Mouse (Mus musculus) forebrain, postnatal 0 days (tissue): ENCODE results near the gene Gm9821. TPM values are rescaled to one million over a fixed set of nuclear protein-coding genes. Genes with fewer than 3 reads are reported as not detected.

Experiments
- ATAC-seq: fragments of 200-750 bp; cut with Nextera tagmentation; 2 replicates; pipeline ENCODE4 v1.8.0; 2017; ENCODE audit warnings: mild to moderate bottlenecking, moderate library complexity
- DNase-seq: peaks from one replicate; pipeline ENCODE4 v3.0.0-alpha.2; 2015
- H3K27ac ChIP-seq: fragments of 300-500 bp; sonication (generic); 2 replicates; pipeline ENCODE4 v1.5.1; 2014; ENCODE audit warnings: low read depth, mild to moderate bottlenecking, antibody characterized with exemption, low read length, moderate library complexity, mixed read lengths
- H3K27me3 ChIP-seq: fragments of 300-500 bp; sonication (generic); 2 replicates; pipeline ENCODE4 v1.6.1; 2014; ENCODE audit warnings: mild to moderate bottlenecking, low read length, mixed read lengths; ENCODE audit not compliant: insufficient read depth
- H3K36me3 ChIP-seq: fragments of 300-500 bp; sonication (generic); 2 replicates; pipeline ENCODE4 v1.6.1; 2014; ENCODE audit warnings: mild to moderate bottlenecking, moderate library complexity; ENCODE audit not compliant: insufficient read depth
- H3K4me1 ChIP-seq: fragments of 300-500 bp; sonication (generic); 2 replicates; pipeline ENCODE4 v1.6.1; 2014; ENCODE audit warnings: antibody characterized with exemption; ENCODE audit not compliant: insufficient read depth
- H3K4me2 ChIP-seq: fragments of 300-500 bp; sonication (generic); 2 replicates; pipeline ENCODE4 v1.6.1; 2014; ENCODE audit warnings: low read depth, mild to moderate bottlenecking, moderate library complexity
- H3K4me3 ChIP-seq: fragments of 300-500 bp; sonication (generic); 2 replicates; pipeline ENCODE4 v1.5.1; 2014; ENCODE audit warnings: low read depth, low read length, mixed read lengths
- H3K9ac ChIP-seq: fragments of 300-500 bp; sonication (generic); 2 replicates; pipeline ENCODE4 v1.6.1; 2014; ENCODE audit warnings: mild to moderate bottlenecking
- H3K9me3 ChIP-seq: fragments of 300-500 bp; sonication (generic); 2 replicates; pipeline ENCODE4 v1.6.1; 2016; ENCODE audit warnings: low read length
- CTCF ChIP-seq: sonication (generic); IDR thresholded peaks from 2 replicates; pipeline ENCODE4 v1.5.1; 2016; ENCODE audit warnings: antibody characterized with exemption, control low read depth, low read depth
- WGBS: fragments of 180-500 bp; shearing (Covaris S2); extraction: QIAGEN DNeasy Blood & Tissue Kit; methylation state at CpG from one replicate; pipeline ENCODE4 v1.1.7; 2014; 5-methylcytosine and 5-hydroxymethylcytosine counted together
- polyA plus RNA-seq: library from polyadenylated mRNA; unstranded; fragments of >200 nt; fragmentation: Nextera tagmentation; extraction: Ambion mirVana; gene quantifications from 2 replicates; pipeline ENCODE4 v1.2.1, GENCODE M21; 2015
- total RNA-seq: library from RNA; depleted of rRNA; stranded (reverse); fragments of >200 nt; gene quantifications from 2 replicates; pipeline ENCODE4 v1.2.3, GENCODE M21; 2014

Gene Gm9821
- total and polyA plus RNA-seq, 2 experiments from 2014 or later: not detected

DNA sequence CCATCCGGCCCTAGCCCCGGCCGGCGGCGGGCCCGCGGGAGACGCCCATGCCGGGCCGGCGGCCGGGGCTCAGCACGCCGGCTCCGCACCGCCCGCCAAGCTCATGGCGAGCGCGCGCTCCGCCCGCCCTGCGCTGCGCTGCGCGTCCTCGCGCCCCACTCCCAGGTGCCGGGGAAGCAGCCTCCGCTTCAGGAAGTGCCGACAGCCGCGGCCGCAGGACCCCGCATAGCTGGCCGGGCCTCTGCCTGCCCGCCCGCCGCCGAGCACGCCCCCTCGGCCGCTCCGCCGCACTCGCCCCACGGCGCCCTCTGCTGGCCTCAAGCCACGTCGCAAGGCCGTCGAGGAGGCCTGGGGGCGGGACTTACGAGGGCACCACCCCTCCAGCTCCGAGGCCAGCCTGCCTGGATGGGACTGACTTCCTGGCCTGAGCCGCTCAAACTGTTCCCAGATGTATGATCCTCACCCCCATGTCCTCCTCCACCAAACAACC is 18.0 kb downstream of the Gm9821 start:
- Histone ChIP-seq H3K27ac (peak overlapping the region; percentile 71; the same call in 1 of the 2 replicates), H3K4me1 (peaks cover 6% of the 10 kb centered on the region; the same call in 1 of the 2 replicates), H3K9me3 (no peaks in the 10 kb centered on the region), H3K4me2 (peak overlapping the region; percentile 85), H3K27me3 (no peaks in the 10 kb centered on the region), H3K4me3 (peak overlapping the region; percentile 87), H3K36me3 (no peaks in the 10 kb centered on the region), H3K9ac (peak overlapping the region; percentile 81)
- TF ChIP-seq CTCF: peak; percentile 85
- 1% methylated on average over 55 of the region's 57 CpGs for WGBS
- ATAC-seq: peak; percentile 94
- peak; percentile 93 for DNase-seq

DNA sequence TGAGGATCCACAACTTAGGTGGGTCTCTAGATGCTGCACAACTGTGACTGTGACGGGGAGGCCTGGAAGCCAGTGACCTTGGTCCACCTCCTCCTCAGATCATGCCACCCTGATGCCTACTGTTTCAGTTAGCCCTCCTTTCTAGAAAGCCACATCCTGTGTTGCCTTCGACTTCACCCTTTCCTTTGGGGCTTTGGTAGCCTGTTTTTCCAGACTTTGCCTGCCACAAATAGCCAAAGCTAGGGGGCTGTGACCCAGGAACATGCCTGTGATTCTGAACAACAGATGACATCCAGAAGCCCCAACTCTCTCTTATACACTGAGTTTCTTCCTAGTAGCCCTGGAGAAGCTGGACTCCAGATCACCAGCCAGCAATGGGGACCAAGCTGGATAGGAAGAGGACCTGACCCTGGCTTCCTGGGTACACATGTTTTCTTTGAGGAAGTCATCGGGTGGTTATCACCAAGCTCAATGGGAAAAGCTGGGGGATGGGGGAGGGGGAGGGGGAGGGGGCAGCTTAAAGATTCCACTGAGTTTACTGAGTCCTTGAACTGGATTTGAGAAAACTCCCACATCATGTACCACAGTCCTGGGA is 19.2 kb downstream of the Gm9821 start:
- 87% methylated on average over 3 of the region's 3 CpGs for WGBS
- Histone ChIP-seq H3K27ac (no peak overlapping the region), H3K4me1 (peaks cover 6% of the 10 kb centered on the region; the same call in 1 of the 2 replicates), H3K36me3 (no peaks in the 10 kb centered on the region), H3K4me3 (no peak overlapping the region), H3K27me3 (no peaks in the 10 kb centered on the region), H3K9ac (no peak overlapping the region), H3K9me3 (no peaks in the 10 kb centered on the region), H3K4me2 (no peak overlapping the region)
- DNase-seq (no peak), ATAC-seq (no peak)
- no peak for TF ChIP-seq CTCF

DNA sequence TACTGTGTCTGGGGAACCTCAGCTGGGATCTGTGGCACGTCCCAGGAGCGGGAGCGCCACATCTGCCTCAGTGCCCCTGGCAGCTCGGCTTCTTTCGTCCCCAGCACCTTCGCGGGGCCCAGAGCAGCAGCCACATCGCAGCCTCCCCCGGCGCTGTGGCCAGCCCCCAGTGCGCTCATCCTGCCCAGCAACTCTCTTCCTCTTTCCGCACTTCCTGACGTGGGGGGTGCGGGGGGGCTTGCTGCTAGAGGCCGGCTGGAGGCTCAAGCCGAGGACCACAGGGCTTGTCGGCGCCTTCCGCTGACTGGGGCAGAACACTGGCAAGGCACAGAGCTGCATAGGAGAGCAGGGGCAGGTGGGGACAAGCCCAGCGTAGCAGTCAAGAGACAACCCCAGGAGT is 19.9 kb downstream of the Gm9821 start:
- no peak for DNase-seq
- no peak overlapping the region for H3K9ac ChIP-seq
- no peak for TF ChIP-seq CTCF
- no peaks in the 10 kb centered on the region for H3K36me3 ChIP-seq
- H3K9me3 ChIP-seq: no peaks in the 10 kb centered on the region
- no peaks in the 10 kb centered on the region for H3K27me3 ChIP-seq
- H3K4me2 ChIP-seq: no peak overlapping the region
- H3K4me3 ChIP-seq: no peak overlapping the region
- no peak overlapping the region for H3K27ac ChIP-seq
- 23% methylated on average over 20 of the region's 20 CpGs for WGBS
- ATAC-seq: no peak
- H3K4me1 ChIP-seq: peaks cover 6% of the 10 kb centered on the region; the same call in 1 of the 2 replicates

DNA sequence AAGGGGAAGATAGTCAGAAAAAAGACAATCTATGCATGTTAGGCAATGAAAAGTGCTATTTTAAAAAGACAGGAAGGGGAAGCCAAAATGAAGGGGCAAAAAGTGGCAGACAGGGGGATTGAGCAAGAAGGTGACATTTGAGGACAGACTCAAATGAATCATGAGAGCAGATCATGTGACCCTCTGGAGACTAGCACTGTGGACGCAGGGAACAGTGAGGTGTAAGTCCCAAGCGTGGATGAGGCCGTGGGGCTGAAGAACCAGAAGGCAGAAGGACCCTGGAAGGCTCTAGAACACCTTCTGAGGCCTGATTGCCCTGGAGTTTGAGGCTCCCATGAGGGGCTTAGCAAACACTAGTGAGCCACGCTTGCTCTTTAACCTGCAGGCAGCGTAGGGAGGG is 20.9 kb downstream of the Gm9821 start:
- no peak for DNase-seq
- Histone ChIP-seq H3K9me3 (no peaks in the 10 kb centered on the region), H3K27me3 (no peaks in the 10 kb centered on the region), H3K9ac (no peak overlapping the region), H3K4me3 (no peak overlapping the region), H3K27ac (no peak overlapping the region), H3K36me3 (no peaks in the 10 kb centered on the region), H3K4me2 (no peak overlapping the region), H3K4me1 (peaks cover 12% of the 10 kb centered on the region)
- WGBS: 94% methylated on average over 5 of the region's 5 CpGs
- no peak for ATAC-seq
- TF ChIP-seq CTCF: no peak

DNA sequence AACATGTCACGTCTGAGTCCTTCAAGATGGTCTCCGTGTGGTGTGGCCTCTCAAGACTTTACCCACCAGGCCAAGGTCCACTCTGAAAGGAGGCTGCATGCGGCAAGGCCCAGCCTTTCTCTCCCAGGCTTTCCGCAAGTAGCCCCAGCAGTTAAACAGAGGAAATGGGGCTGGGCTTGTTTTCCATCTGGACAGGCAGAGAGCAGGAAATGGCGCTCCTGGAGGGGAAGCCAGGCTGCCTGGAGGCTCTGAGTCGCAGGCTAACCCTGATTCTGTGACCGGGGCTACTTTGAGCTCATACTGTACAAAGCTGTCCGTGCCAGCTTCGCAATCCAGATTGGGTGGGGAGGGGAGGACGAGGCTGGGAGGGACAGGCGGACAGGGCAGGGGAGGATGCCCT is 22.5 kb downstream of the Gm9821 start:
- no peaks in the 10 kb centered on the region for H3K27me3 ChIP-seq
- H3K9me3 ChIP-seq: no peaks in the 10 kb centered on the region
- no peak overlapping the region for H3K4me2 ChIP-seq
- H3K27ac ChIP-seq: no peak overlapping the region
- WGBS: 73% methylated on average over 11 of the region's 11 CpGs
- DNase-seq (no peak), ATAC-seq (no peak)
- H3K4me1 ChIP-seq: peaks cover 15% of the 10 kb centered on the region
- H3K9ac ChIP-seq: no peak overlapping the region
- TF ChIP-seq CTCF: no peak
- H3K36me3 ChIP-seq: no peaks in the 10 kb centered on the region
- H3K4me3 ChIP-seq: no peak overlapping the region

DNA sequence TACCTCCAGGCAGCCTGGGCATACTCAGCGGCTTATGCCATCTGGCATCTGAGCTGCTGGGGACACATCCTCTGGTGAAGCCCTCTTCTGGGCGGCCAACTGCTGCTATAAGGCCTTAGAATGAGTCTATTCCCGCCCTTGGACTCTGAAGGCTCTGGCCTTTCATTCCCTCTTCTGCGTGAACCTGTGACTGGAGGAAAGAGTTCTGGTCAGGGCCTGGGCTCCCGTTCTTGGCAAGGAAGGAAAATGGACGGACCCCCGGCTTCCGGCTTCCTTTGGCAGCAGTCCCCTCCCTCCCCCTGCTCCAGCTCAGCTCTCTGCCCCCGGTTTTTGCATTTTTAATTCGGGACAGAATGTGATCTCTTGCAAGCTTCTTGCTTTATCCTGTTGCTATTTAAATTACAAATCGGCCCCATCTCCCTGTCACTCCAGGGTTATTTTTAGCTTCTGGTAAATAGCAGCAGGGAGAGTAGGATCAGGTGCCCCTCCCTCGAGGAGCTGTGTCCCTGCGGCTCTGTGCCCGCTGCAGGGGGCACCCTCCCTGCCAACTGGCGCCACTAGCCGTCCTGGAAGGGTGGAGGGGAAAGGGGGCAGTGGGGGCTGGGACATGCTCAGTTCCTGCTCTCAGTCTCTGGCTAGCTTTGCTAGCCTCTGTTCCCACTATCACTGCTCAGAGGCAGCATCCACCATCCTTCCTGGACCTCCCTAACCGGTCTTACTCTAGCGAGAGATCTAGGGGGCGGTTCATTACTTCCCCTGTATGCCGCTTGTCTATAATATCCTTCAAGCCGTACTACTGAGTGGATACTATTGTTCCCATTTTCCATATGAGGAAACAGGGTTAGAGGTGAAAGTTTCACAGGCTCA is 26.0 kb downstream of the Gm9821 start:
- ATAC-seq (peak; percentile 77), DNase-seq (peak; percentile 79)
- Histone ChIP-seq H3K4me2 (peak overlapping the region; percentile 42), H3K36me3 (no peaks in the 10 kb centered on the region), H3K27me3 (peaks cover 10% of the 10 kb centered on the region), H3K4me3 (0 out of 2 replicates have a peak overlapping the region, but pooled peaks have one; percentile 13), H3K9me3 (no peaks in the 10 kb centered on the region), H3K27ac (peak overlapping the region; percentile 47), H3K4me1 (peaks cover 24% of the 10 kb centered on the region), H3K9ac (peak overlapping the region; percentile 31)
- no peak for TF ChIP-seq CTCF
- 9% methylated on average over 21 of the region's 21 CpGs for WGBS

DNA sequence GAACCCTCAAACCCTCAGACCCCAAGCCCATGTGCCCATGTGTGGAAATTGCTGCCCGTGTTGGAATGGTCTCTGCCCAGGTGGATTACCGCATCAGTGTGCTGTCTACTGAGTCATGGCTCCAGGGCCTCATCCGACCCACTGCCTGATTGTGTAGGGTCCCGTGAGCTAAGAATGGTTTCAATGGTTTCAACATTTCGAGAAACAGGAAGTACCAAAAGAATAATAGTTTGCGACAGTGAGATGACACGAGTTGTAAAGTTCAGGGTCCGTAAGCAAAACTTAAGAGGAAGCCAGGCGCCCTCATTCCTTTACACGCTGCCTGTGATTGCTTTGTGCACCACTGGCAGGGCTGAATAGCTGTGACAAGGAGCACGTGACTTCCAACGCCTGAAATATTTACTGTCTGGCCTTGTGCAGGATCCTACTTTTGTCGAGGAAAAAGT is 26.6 kb downstream of the Gm9821 start:
- Histone ChIP-seq H3K4me3 (no peak overlapping the region), H3K4me2 (peak overlapping the region; percentile 42), H3K27ac (peak overlapping the region; percentile 47), H3K9me3 (no peaks in the 10 kb centered on the region), H3K27me3 (peaks cover 10% of the 10 kb centered on the region), H3K4me1 (peaks cover 24% of the 10 kb centered on the region), H3K36me3 (no peaks in the 10 kb centered on the region), H3K9ac (no peak overlapping the region)
- no peak for TF ChIP-seq CTCF
- 40% methylated on average over 13 of the region's 13 CpGs for WGBS
- ATAC-seq (no peak), DNase-seq (no peak)
